ENCODE assay signal across 10 mouse cellular contexts in the genomic region with DNA sequence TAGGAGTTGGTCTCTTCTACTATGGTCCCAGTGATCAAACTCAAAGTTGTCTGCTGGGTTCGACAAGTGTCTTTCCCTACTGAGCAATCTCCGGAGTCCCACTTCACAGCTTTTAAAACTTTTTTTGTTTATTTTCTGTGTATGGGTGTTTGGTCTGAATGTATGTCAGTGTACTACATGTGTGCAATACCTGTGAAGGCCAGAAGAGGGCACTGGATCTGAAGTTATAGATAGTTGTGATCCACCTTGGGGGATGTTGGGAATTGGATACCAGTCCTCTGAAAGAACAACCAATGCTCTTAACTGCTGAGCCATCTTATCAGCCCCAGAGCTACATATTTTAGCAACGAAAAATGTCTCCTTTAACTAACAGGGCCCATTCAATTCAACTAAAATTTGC.
DNase-seq lines count a peak whose midpoint lies in the region; ATAC-seq and TF ChIP-seq lines count a peak whose summit lies in the region.
"Had no signal": no experiment of that assay in that cellular context is flagged by ENCODE, and none has a peak within 500 bp of the region (broad histone marks: within the 10 kb centered on the region; RNA-seq: fewer than 3 reads in every experiment).

No protein-coding gene starts in this region.

- H3K4me1 ChIP-seq in liver, adult 2 months (ENCODE audit: control insufficient read depth, insufficient read depth, low read length) = no peaks in the 10 kb centered on the region
- peaks cover 3% of the 10 kb centered on the region; the same call in 1 of the 2 replicates for H3K4me1 ChIP-seq in liver, embryonic 12.5 days

- 94% methylated on average over 3 of the region's 3 CpGs for WGBS in liver, adult 2 months
- WGBS in liver, embryonic 12.5 days (ENCODE audit: insufficient replicate concordance) = 60% methylated on average over 3 of the region's 3 CpGs

- peak; percentile 16; the same call in 1 of the 2 replicates for TF ChIP-seq CTCF in liver, adult 2 months (IDR thresholded peaks at IDR 0.05; ENCODE audit: low read depth, low read length)

- ATAC-seq in liver, embryonic 12.5 days = no peak
- ATAC-seq in cerebellum, adult (ENCODE audit: insufficient number of reproducible peaks, low FRiP score, low TSS enrichment) = no peak

- no peak overlapping the region for H3K9ac ChIP-seq in liver, adult 2 months (ENCODE audit: low read depth, low read length)
- no peak overlapping the region for H3K9ac ChIP-seq in liver, embryonic 12.5 days
- H3K9ac ChIP-seq: limb, embryonic 13.5 days had no signal

- H3K4me3 ChIP-seq in liver, adult 2 months (ENCODE audit: insufficient read depth, low read depth, low read length) = no peak overlapping the region
- no peak overlapping the region for H3K4me3 ChIP-seq in liver, embryonic 12.5 days
- H3K4me3 ChIP-seq: erythroblast, embryonic 14.5 days; limb, embryonic 13.5 days had no signal

- no peak overlapping the region for H3K4me2 ChIP-seq in liver, embryonic 12.5 days
- H3K4me2 ChIP-seq: limb, embryonic 13.5 days had no signal

- DNase-seq in cerebellum, adult 9-10 months = peak; percentile 5
- no peak for DNase-seq in cerebellum, adult 9-11 months
- peak; percentile 45 for DNase-seq in liver, adult 2 months (ENCODE audit: extremely low read depth, low read depth, low spot score)
- peak; percentile 52 for DNase-seq in c-Kit-positive CD71-positive TER-119-positive erythroid progenitor cells, embryonic 14.5 days (ENCODE audit: low spot score)
- DNase-seq in spleen, postnatal 10 days (ENCODE audit: low spot score in 2 of 2) = peak; percentile 17 to 49
- no peak for DNase-seq in urinary bladder, postnatal 36 days (ENCODE audit: low spot score in 2 of 2)

- no peak for TF ChIP-seq POLR2A in liver, adult 2 months (IDR thresholded peaks at IDR 0.05; ENCODE audit: extremely low read depth, insufficient read depth, low read length)

- no peaks in the 10 kb centered on the region for H3K27me3 ChIP-seq in liver, adult 2 months (ENCODE audit: control insufficient read depth, insufficient read depth, low read length)
- H3K27me3 ChIP-seq in liver, embryonic 12.5 days (replicated peaks) = no peaks in the 10 kb centered on the region
- H3K27me3 ChIP-seq: limb, embryonic 13.5 days had no signal

- H3K9me3 ChIP-seq in liver, embryonic 12.5 days (replicated peaks) = no peaks in the 10 kb centered on the region
- H3K9me3 ChIP-seq: limb, embryonic 13.5 days had no signal

- H3K27ac ChIP-seq in liver, adult 2 months (replicated peaks; ENCODE audit: insufficient read depth, low read depth, low read length) = no peak overlapping the region
- H3K27ac ChIP-seq in liver, embryonic 12.5 days = no peak overlapping the region

- no peaks in the 10 kb centered on the region; the same call in 1 of the 2 replicates for H3K36me3 ChIP-seq in liver, adult 2 months (ENCODE audit: control insufficient read depth, insufficient read depth, low read length)
- peaks cover 29% of the 10 kb centered on the region for H3K36me3 ChIP-seq in liver, embryonic 12.5 days

- H3K79me2 ChIP-seq in liver, adult 2 months (ENCODE audit: control insufficient read depth, insufficient read depth, low read length) = no peaks in the 10 kb centered on the region

Comparison
In these comparisons a context has a peak if more than half of its experiments do, and no peak if none do; other contexts are left out.
1. DNase-seq: peak in cerebellum, adult 9-10 months (single experiment), liver, adult 2 months (single experiment), c-Kit-positive CD71-positive TER-119-positive erythroid progenitor cells, embryonic 14.5 days (single experiment) and spleen, postnatal 10 days (2 of 2); none in cerebellum, adult 9-11 months (single experiment) and urinary bladder, postnatal 36 days (0 of 2).